Mouse (Mus musculus) left cerebral cortex, postnatal 14 days (tissue): ENCODE data around the gene Ccdc51. TPM values are rescaled to one million over a fixed set of nuclear protein-coding genes. Genes with fewer than 3 reads are reported as not detected.
A peak's percentile ranks its signal among the peaks of the same experiment; 100 is the strongest.

Source experiments
- DNase-seq, 2 experiments: peaks; one replicate each; pipeline ENCODE4 v3.0.0; 2021 to 2022; ENCODE audit warnings: low spot score in 2 of 2, mixed read lengths in 1 of 2
- intact Hi-C: fragments of 180-260 bp; cut with DNase I; formaldehyde crosslinking; loops from one replicate; pipeline ENCODE4 v1.15.1; 2025
- total RNA-seq, 2 experiments: library from RNA; stranded (reverse); gene quantifications; 2 replicates each; pipeline ENCODE4 v1.2.3; 2021

The Ccdc51 gene
- total RNA-seq, 2 experiments from 2014 or later, result 5.9 to 8.4 TPM

- intact Hi-C loops, result no loop called here
- DNase-seq, result no peak
These were observed 26.8 kb upstream of the Ccdc51 start for GRCm38 (mm10) chr9:109055271-109056030.

GRCm38 (mm10) chr9:109056081-109056690 is 26.1 kb upstream of the Ccdc51 start:
- intact Hi-C loops, result no loop called here
- no peak for DNase-seq

GRCm38 (mm10) chr9:109056916-109057315 is 25.4 kb upstream of the Ccdc51 start:
- intact Hi-C loops, result no loop called here
- no peak for DNase-seq

GRCm38 (mm10) chr9:109057543-109057942 is 24.8 kb upstream of the Ccdc51 start:
- no peak for DNase-seq
- intact Hi-C loops, result no loop called here

- intact Hi-C loops, result no loop called here
- no peak for DNase-seq
These were observed 24.1 kb upstream of the Ccdc51 start for GRCm38 (mm10) chr9:109058006-109058765.

- intact Hi-C loops, result loop anchor here (1.0 kb wide), 1 partner anchor 57 kb away; no protein-coding TSS in a partner anchor
These were observed 23.0 kb upstream of the Ccdc51 start, which contains the start of gene Trex1 for GRCm38 (mm10) chr9:109059136-109059903. Trex1 (minus strand) TSS chr9:109059734.

GRCm38 (mm10) chr9:109060184-109060897 is 22.0 kb upstream of the Ccdc51 start:
- intact Hi-C loops, result no loop called here
- no peak for DNase-seq

More at GRCm38 (mm10) chr9:109059136-109059903, 23.0 kb upstream of the Ccdc51 start, which contains the start of gene Trex1:
- DNase-seq, result peak; percentile 92 to 93

GRCm38 (mm10) chr9:109060898-109061295 is 21.4 kb upstream of the Ccdc51 start:
- intact Hi-C loops, result no loop called here
- no peak for DNase-seq

- DNase-seq, result no peak
- intact Hi-C loops, result no loop called here
These were observed 14.1 kb upstream of the Ccdc51 start for GRCm38 (mm10) chr9:109068095-109068735.

GRCm38 (mm10) chr9:109073661-109074573 is 8.4 kb upstream of the Ccdc51 start, which contains the start of gene Atrip:
Atrip (minus strand) TSS chr9:109074124.
- peak; percentile 94 to 96 for DNase-seq
- intact Hi-C loops, result no loop called here

- intact Hi-C loops, result loop anchor here (10.0 kb wide), 1 partner anchor 784 kb away; no protein-coding TSS in a partner anchor
- no peak for DNase-seq
These were observed 1.8 kb upstream of the Ccdc51 start for GRCm38 (mm10) chr9:109080516-109080915.

- DNase-seq, result no peak
- intact Hi-C loops, result loop anchor here (10.0 kb wide), 1 partner anchor 783 kb away; no protein-coding TSS in a partner anchor
These were observed 557 bp upstream of the Ccdc51 start for GRCm38 (mm10) chr9:109081749-109082123.

GRCm38 (mm10) chr9:109084922-109085321 is 2.6 kb downstream of the Ccdc51 start:
- intact Hi-C loops, result loop anchor here (10.0 kb wide), 1 partner anchor 780 kb away; no protein-coding TSS in a partner anchor
- no peak for DNase-seq

GRCm38 (mm10) chr9:109087987-109088386 is 5.7 kb downstream of the Ccdc51 start:
- DNase-seq, result peak; percentile 47 to 58
- intact Hi-C loops, result loop anchor here (2.0 to 10.0 kb wide), 2 partner anchors 35 to 777 kb away; no protein-coding TSS in a partner anchor

GRCm38 (mm10) chr9:109090446-109090845 is 8.2 kb downstream of the Ccdc51 start:
- intact Hi-C loops, result loop anchor here (10.0 kb wide), 1 partner anchor 744 kb away; the partner anchor contains the start of gene Nme6
- no peak for DNase-seq

- no peak for DNase-seq
- intact Hi-C loops, result loop anchor here (10.0 kb wide), 1 partner anchor 743 kb away; the partner anchor contains the start of gene Nme6
These were observed 9.5 kb downstream of the Ccdc51 start for GRCm38 (mm10) chr9:109091802-109092201.

GRCm38 (mm10) chr9:109092799-109093198 is 10.5 kb downstream of the Ccdc51 start:
- intact Hi-C loops, result loop anchor here (10.0 kb wide), 1 partner anchor 742 kb away; the partner anchor contains the start of gene Nme6
- DNase-seq, result no peak
